13 mouse cellular contexts compared by ENCODE assay signal in genomic region chr2:75351965-75352364, GRCm38 (mm10).
"Had no signal": no experiment of that assay in that cellular context is flagged by ENCODE, and none has a peak within 500 bp of the region (broad histone marks: within the 10 kb centered on the region; RNA-seq: fewer than 3 reads in every experiment).

No protein-coding gene starts in this region.

- H3K9ac ChIP-seq: liver, embryonic 15.5 days had no signal

- H3K4me2 ChIP-seq: liver, embryonic 11.5 days; liver, embryonic 15.5 days had no signal

- H3K27ac ChIP-seq: layer of hippocampus, adult 2 months; liver, embryonic 15.5 days had no signal

- H3K36me3 ChIP-seq: liver, embryonic 15.5 days had no signal

- H3K27me3 ChIP-seq: liver, embryonic 15.5 days had no signal

- DNase-seq: kidney, adult 11 months; kidney, postnatal 10 days; kidney, postnatal 4 days; lung, adult 2 months; lung, postnatal 36 days; right cerebral cortex, postnatal 4 days; spleen, adult 18-20 months; thymus, adult 18-20 months; thymus, postnatal 14 days had no signal

- ATAC-seq: lung, postnatal 0 days had no signal

- H3K4me3 ChIP-seq: layer of hippocampus, adult 2 months; liver, embryonic 15.5 days had no signal

- H3K9me3 ChIP-seq: liver, embryonic 15.5 days had no signal

- H3K4me1 ChIP-seq: liver, embryonic 15.5 days had no signal
